Mouse (Mus musculus) CD4-positive helper T cell, adult 2 months (primary cell): ENCODE measurements around the gene Olfr1359.

ENCODE experiments used
- DNase-seq: peaks from one replicate; pipeline ENCODE4 v3.0.0-alpha.2; 2012; ENCODE audit warnings: low read depth, missing footprints, low spot score

The Olfr1359 gene

DNA sequence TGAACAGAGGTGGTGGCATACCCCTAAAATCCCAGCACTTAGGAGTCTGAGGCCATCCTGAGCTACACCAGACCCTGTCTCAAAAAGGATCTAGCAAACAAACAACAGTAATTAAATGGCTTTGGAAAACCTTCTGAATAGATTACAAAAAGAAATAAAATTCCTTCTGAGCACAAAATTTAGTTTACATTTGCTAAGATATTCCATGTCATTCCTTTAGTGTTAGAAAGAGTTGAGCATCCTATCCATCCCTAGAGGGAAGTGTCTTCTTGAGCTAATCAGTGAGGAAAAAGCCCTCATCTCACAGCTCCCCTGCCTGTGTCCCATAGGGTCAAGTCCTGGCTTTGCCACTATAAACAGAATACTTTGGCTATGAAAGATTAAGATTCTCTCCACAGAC is at the start of gene Olfr1359:
TSS of gene Olfr1359 (plus strand) at position 301 of the 400 bp plus-strand sequence.
- DNase-seq = no peak

DNA sequence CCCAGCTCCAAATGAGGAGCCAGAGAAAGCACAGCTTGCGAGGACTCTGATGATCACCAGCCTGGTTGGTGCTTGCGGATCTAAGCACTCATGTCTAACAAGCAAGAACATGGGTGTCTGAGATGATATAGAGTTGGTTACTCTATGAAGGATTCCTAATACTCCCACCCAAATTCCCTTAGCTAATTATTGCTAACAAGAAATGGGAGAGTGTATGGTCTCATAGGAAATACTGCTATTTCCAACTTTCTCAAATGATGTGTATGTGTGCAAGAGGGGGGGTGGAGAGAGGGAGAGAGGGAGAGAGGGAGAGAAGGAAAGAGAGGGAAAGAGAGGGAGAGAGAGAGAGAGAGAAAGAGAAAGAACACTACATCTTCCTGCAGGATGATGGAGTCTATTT is 34.6 kb upstream of the Olfr1359 start, which contains the start of gene Olfr1361:
TSS of gene Olfr1361 (minus strand) at position 101 of the 400 bp plus-strand sequence.
- no peak for DNase-seq

DNA sequence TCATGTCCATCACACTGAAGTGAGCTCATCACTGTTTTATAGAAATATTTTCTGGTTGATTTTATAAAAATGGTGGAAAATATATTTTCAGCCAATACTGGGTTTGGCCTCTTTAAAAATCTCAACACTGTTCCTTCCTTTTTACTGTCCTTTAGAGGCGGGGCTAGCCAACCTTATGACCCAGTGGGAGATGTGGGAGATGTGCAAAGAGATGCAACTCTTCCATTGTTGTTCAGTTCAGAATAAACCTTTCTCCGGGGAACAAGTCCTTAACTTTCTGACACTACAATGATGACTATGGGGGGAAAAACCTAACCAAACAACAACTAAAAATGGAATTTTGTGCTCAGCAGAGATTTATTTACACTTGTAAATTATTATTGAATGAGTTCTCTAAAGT is 20.6 kb upstream of the Olfr1359 start, which contains the start of gene Olfr1360:
TSS of gene Olfr1360 (minus strand) at position 101 of the 400 bp plus-strand sequence.
- DNase-seq = no peak

DNA sequence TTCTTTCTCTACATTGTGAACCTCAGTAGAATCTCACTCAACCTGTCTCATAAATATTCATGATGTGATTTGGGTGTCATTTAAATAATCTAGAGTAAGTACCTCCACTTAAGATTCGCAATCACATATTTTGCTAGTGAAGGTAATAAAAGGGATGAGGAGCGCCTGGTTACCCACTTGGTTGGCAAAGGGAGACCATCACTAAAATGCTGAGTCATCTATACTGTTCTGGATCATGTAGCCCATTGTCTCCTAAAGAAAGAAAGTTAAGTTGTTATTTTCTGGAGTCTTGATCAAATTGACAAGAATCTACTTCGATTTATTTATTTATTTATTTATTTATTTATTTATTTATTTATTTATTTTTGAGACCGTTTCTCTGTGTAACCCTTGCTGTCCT is 8.8 kb downstream of the Olfr1359 start:
- DNase-seq = no peak

DNA sequence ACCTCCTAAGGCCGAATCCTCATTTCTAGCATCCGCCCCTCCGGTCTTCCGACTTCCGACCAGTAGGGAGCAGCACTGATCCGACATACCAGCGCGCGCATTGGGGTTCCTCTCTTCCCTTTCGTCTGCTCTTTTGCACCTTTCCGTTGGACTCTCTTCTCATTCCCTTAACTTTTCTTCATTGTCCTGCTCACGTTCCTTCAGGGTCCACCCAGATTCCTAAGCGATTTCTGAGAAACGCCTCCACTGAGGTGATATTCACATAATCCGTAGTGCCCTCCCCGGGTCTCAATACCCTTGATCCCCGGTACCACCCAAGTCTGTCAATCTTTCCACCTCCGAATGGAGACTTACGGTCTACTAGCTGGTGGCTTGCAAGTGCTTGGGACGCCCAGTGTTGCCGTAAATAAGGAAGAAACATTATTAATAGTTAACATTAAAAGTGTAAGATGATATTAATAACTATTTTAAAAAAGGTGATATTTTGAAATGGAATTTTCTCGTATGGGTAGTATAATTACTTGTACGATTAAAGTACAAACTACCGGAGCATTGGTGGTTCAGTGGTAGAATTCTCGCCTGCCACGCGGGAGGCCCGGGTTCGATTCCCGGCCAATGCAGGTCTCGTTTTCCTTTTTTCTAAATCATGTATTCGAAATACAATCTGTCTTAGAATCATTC is 12.3 kb downstream of the Olfr1359 start:
- DNase-seq = peak; percentile 88

- peak; percentile 89 for DNase-seq
These were observed 13.1 kb downstream of the Olfr1359 start for GRCm38 (mm10) chr13:21710821-21711525.

DNA sequence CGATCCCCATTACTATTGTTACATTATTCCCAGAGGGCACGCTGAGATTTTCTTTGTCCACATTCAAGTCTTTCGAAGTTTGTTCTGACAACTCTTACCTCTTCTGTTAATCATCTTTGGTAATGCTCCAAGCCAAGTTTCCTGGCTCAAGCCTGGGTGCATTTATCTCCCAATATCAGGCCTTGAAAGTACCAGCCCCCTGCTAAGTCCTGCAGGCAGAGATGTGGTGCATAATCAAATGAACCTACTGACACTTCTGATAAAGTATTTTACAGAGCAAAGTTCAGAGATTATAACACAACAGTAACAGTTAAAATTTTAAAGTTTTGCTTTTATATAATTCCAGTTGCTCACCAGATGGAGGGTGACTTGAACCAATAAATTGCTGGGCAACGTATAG is 13.8 kb downstream of the Olfr1359 start:
- no peak for DNase-seq

DNA sequence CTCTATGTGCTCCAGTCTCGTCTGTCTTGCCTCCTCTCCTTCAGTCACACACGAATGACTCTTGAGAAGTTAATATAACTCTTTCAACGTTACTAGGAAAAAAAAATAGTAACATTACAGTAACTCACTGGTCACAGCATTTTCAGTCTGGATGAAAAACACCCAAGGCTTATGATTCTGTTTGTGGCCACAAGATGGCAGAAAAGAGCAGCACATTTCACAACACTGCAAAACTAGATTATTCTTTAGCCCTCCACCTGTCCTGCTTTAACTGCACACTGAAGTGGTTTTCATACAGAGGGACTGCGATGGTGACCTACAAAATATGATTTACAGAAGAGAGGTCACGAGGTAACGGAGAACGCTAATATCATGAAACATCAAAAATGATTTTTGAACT is 16.8 kb downstream of the Olfr1359 start:
- peak; percentile 78 for DNase-seq

- peak; percentile 55 for DNase-seq
These were observed 17.4 kb downstream of the Olfr1359 start for GRCm38 (mm10) chr13:21715131-21715863.

DNA sequence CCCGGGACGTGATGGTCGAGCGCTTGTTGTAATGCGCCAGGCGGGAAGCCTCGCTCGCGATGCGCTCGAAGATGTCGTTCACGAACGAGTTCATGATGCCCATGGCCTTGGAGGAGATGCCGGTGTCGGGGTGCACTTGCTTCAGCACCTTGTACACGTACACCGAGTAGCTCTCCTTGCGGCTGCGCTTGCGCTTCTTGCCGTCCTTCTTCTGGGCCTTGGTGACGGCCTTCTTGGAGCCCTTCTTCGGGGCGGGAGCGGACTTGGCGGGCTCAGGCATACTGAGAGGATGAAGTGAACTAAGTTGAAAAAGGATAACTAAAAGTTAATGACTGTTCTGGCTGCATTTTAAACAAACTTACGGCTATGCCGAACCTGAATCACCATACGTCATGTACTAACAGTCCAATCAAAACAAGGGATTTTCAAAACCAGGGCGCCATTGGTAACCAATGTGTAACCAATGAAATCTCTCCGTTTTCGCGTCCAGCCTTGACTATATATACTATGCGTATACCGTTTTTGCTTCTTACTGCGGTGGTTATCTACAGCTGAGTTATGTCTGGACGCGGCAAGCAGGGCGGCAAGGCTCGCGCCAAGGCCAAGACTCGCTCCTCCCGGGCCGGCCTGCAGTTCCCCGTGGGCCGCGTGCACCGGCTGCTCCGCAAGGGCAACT is 18.1 kb downstream of the Olfr1359 start, which contains the start of the genes Hist1h2bl and Hist1h2ai:
TSS of gene Hist1h2bl (minus strand) at position 280 of the 676 bp plus-strand sequence.
TSS of gene Hist1h2ai (plus strand) at position 559 of the 676 bp plus-strand sequence.
- DNase-seq = peak; percentile 92

DNA sequence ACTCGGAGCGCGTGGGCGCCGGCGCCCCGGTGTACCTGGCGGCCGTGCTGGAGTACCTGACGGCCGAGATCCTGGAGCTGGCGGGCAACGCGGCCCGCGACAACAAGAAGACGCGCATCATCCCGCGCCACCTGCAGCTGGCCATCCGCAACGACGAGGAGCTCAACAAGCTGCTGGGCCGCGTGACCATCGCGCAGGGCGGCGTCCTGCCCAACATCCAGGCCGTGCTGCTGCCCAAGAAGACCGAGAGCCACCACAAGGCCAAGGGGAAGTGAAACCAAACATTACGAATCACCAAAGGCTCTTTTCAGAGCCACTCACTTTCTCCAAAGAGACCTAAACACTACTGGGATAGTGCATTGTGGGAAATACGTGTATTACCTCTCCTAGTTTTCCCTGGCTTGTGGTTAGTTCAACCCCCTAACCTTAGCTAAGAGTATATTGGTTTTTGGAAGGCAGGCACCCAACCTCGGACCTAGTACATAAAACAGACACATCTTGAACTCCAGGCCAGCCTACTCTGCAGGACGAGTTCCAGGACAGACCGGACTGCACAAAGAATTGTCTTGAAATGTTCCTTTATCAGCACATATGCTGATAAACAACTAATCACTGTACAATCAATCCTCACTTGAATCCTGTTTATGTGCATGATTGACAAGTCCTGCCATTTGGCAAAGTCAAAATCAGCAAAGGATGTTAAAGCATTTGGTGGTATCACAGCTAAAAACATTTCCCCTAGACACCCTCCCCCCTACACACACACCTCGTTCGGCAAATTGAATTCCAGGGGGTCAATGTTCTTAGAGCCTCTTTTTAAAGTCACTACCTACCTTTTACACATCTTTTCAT is 18.9 kb downstream of the Olfr1359 start:
- peak; percentile 60 for DNase-seq

GRCm38 (mm10) chr13:21717397-21718357 is 19.8 kb downstream of the Olfr1359 start, which contains the start of gene Hist1h3h:
Hist1h3h (plus strand) TSS chr13:21717659.
- peak; percentile 89 for DNase-seq

GRCm38 (mm10) chr13:21718381-21719080 is 20.6 kb downstream of the Olfr1359 start:
- no peak for DNase-seq

- DNase-seq = peak; percentile 29
These were observed 23.3 kb downstream of the Olfr1359 start for GRCm38 (mm10) chr13:21721107-21721756.

DNA sequence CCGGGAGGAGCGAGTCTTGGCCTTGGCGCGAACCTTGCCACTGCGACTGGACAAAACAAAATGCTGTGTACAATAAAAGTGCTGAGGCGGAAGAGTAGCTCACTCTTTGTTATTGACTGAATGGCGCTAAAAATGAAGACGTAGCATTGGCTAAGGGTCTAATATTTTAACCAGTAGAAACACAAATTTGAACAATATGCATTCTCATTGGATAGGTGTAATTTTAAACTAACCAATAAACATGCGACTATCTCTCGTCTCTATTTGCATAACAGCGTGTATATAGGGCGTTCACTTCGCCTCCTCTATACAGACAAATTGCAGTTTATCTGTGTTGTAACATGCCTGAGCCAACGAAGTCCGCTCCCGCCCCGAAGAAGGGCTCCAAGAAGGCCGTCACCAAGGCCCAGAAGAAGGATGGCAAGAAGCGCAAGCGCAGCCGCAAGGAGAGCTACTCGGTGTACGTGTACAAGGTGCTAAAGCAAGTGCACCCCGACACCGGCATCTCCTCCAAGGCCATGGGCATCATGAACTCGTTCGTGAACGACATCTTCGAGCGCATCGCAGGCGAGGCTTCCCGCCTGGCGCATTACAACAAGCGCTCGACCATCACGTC is 24.0 kb downstream of the Olfr1359 start, which contains the start of gene Hist1h2bm:
TSS of gene Hist1h2bm (plus strand) at position 288 of the 616 bp plus-strand sequence.
- DNase-seq = peak; percentile 91

DNA sequence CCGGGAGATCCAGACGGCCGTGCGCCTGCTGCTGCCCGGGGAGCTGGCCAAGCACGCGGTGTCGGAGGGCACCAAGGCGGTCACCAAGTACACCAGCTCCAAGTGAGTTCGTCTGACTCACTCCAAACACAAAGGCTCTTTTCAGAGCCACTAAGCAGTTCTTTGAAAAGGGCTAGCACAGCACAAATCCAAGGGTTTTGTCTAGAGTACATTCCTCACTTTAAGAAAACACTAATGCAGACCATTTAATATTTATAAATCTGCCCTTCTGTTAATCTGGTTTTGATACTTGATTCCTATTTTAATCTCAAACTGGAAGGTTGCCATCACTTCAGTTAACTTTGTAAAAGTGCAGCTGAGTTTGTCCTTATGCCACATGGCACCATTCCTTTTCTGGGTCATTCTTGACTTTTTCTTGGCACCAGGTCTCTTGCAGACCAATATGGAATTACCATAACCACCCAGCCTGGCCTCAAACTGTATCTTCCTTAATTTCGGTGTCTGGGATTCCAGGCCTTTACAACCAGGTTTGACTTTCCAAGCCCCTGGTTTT is 24.5 kb downstream of the Olfr1359 start:
- DNase-seq = no peak
